Mouse (Mus musculus): ENCODE measurements at regions not wholly inside any gene's neighbourhood (a gene's known extent, or its start where the extent isn't known, plus 50 kb on each side); places are given as distances from the start of the nearest gene placed in this dataset.

DNA sequence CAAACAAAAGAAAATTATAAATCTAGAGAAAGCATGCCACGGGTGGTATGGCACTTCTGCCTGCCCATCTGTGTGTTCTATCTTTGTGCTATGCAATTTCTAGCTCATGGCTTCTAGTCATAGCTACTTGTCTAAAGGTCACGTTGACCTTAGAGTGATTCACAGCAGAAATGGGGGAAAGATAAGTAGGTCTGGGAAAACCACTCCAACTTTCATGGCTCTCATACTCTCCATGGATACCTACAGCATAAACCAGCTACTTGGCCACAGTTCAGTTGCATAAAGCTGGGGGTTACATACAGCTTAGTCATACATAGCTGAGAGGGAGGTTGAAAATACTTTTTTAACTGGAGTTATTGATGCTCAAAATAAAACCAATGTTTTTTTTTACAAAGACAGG lies 100.6 kb upstream of the Trpc6 start:
- dilution Hi-C loops (cut with MboI; ENCODE audit: extremely low pct_ligation_motif_present, extremely low pct_unique_long_range_greater_than_20kb, low sequenced_read_pairs) = no loop called here

GRCm38 (mm10) chr9:8451471-8451870 lies 92.5 kb upstream of the Trpc6 start:
- in situ Hi-C loops (cut with MboI; ENCODE audit: low pct_ligation_motif_present, low pct_unique_long_range_greater_than_20kb, low sequenced_read_pairs) = no loop called here
- no peak for DNase-seq (ENCODE audit: extremely low read depth)

More for the DNA sequence above, 100.6 kb upstream of the Trpc6 start:
- Histone ChIP-seq H3K79me2 (replicated peaks; ENCODE audit: control insufficient read depth, extremely low read depth, insufficient read depth, poor library complexity, severe bottlenecking) (no peaks in the 10 kb centered on the region), H3K9ac (ENCODE audit: insufficient read depth, low read depth) (no peak overlapping the region), H3K4me1 (ENCODE audit: control insufficient read depth in 1 of 2, insufficient read depth in 2 of 2) (no peaks in the 10 kb centered on the region), H3K4me3 (replicated peaks in 1 of 3; ENCODE audit: low read depth in 2 of 3, low read length in 2 of 3, poor library complexity in 1 of 3) (no peak overlapping the region), H3K27me3 (replicated peaks) (no peaks in the 10 kb centered on the region), H3K36me3 (replicated peaks in 1 of 2; ENCODE audit: control insufficient read depth in 1 of 2, insufficient read depth in 1 of 2, low read length in 1 of 2) (no peaks in the 10 kb centered on the region), H3K27ac (ENCODE audit: insufficient read depth, low read depth) (no peak overlapping the region), H3K9me3 (replicated peaks; ENCODE audit: low read length) (no peaks in the 10 kb centered on the region), H3K4me2 (ENCODE audit: insufficient read depth, low read depth, poor library complexity, severe bottlenecking) (no peak overlapping the region)
- in situ Hi-C loops (cut with MboI; ENCODE audit: low pct_ligation_motif_present, low pct_unique_long_range_greater_than_20kb, low sequenced_read_pairs) = no loop called here
- TF ChIP-seq ZNF384 (IDR thresholded peaks at IDR 0.05; ENCODE audit: low read depth, low read length) (no peak), ZC3H11A (IDR thresholded peaks at IDR 0.05; ENCODE audit: low read depth, low read length) (no peak), CHD1 (IDR thresholded peaks at IDR 0.05; ENCODE audit: low read depth, low read length) (no peak), UBTF (IDR thresholded peaks at IDR 0.05; ENCODE audit: low read depth, low read length) (no peak), POLR2AphosphoS2 (IDR thresholded peaks at IDR 0.05; ENCODE audit: low read depth, low read length) (no peak), USF1 (IDR thresholded peaks at IDR 0.05; ENCODE audit: low read depth, low read length) (no peak), ZMIZ1 (IDR thresholded peaks at IDR 0.05; ENCODE audit: low read depth, low read length) (no peak), NRF1 (IDR thresholded peaks at IDR 0.05; ENCODE audit: low read depth, low read length) (no peak), E2F4 (IDR thresholded peaks at IDR 0.05; ENCODE audit: insufficient replicate concordance, low read depth, low read length) (no peak), SMC3 (IDR thresholded peaks at IDR 0.05; ENCODE audit: low read depth, low read length) (no peak), USF2 (conservative IDR thresholded peaks at IDR 0.05; ENCODE audit: low read depth, low read length) (no peak), IRF4 (IDR thresholded peaks at IDR 0.05; ENCODE audit: low read depth, low read length) (no peak), MEF2A (IDR thresholded peaks at IDR 0.05; ENCODE audit: borderline replicate concordance, low read depth, low read length) (no peak), PAX5 (IDR thresholded peaks at IDR 0.05; ENCODE audit: low read length) (no peak)
- no peak for DNase-seq (ENCODE audit: extremely low read depth)

More at GRCm38 (mm10) chr9:8451471-8451870, 92.5 kb upstream of the Trpc6 start:
- no peak overlapping the region for H3K27ac ChIP-seq (ENCODE audit: insufficient read depth, low read depth)
- TF ChIP-seq RCOR1 (conservative IDR thresholded peaks at IDR 0.05; ENCODE audit: low read depth, low read length) = no peak
- no peak for TF ChIP-seq E2F4 (IDR thresholded peaks at IDR 0.05; ENCODE audit: insufficient replicate concordance, low read depth, low read length)
- TF ChIP-seq POLR2AphosphoS2 (IDR thresholded peaks at IDR 0.05; ENCODE audit: low read depth, low read length) = no peak
- TF ChIP-seq CHD2 (IDR thresholded peaks at IDR 0.05; ENCODE audit: low read length) = no peak
- TF ChIP-seq USF2 (conservative IDR thresholded peaks at IDR 0.05; ENCODE audit: low read depth, low read length) = no peak
- TF ChIP-seq JUN (IDR thresholded peaks at IDR 0.05; ENCODE audit: insufficient read depth, low read depth, low read length) = no peak
- no peak for TF ChIP-seq SMC3 (IDR thresholded peaks at IDR 0.05; ENCODE audit: low read depth, low read length)
- no peak for TF ChIP-seq BHLHE40 (IDR thresholded peaks at IDR 0.05; ENCODE audit: low read depth, low read length)
- no peak for TF ChIP-seq NELFE (IDR thresholded peaks at IDR 0.05; ENCODE audit: low read depth, low read length)
- no peak for TF ChIP-seq USF1 (IDR thresholded peaks at IDR 0.05; ENCODE audit: low read depth, low read length)
- no peak for TF ChIP-seq CHD1 (IDR thresholded peaks at IDR 0.05; ENCODE audit: low read depth, low read length)
- TF ChIP-seq TBP (conservative IDR thresholded peaks at IDR 0.05; ENCODE audit: low read depth, low read length) = no peak
- no peak for TF ChIP-seq ETS1 (conservative IDR thresholded peaks at IDR 0.05; ENCODE audit: low read depth, low read length)
- no peak for TF ChIP-seq EP300 (IDR thresholded peaks at IDR 0.05; ENCODE audit: low read length)
- TF ChIP-seq CTCF (conservative IDR thresholded peaks at IDR 0.05 in 1 of 2, IDR thresholded peaks at IDR 0.05 in 1 of 2; ENCODE audit: low read depth in 2 of 2, low read length in 2 of 2) = no peak
- no peak for TF ChIP-seq GABPA (IDR thresholded peaks at IDR 0.05; ENCODE audit: insufficient replicate concordance, low read depth, low read length)
- TF ChIP-seq ZNF384 (IDR thresholded peaks at IDR 0.05; ENCODE audit: low read depth, low read length) = no peak
- no peak for TF ChIP-seq SIN3A (IDR thresholded peaks at IDR 0.05; ENCODE audit: low read length)
- no peak for TF ChIP-seq UBTF (IDR thresholded peaks at IDR 0.05; ENCODE audit: low read depth, low read length)
- TF ChIP-seq TCF12 (IDR thresholded peaks at IDR 0.05; ENCODE audit: low read depth, low read length) = no peak
- dilution Hi-C loops (cut with MboI; ENCODE audit: extremely low pct_ligation_motif_present, extremely low pct_unique_long_range_greater_than_20kb, low sequenced_read_pairs) = no loop called here
- no peak overlapping the region for H3K9ac ChIP-seq (ENCODE audit: insufficient read depth, low read depth)
- H3K79me2 ChIP-seq (replicated peaks; ENCODE audit: control insufficient read depth, extremely low read depth, insufficient read depth, poor library complexity, severe bottlenecking) = no peaks in the 10 kb centered on the region
- no peak overlapping the region for H3K4me3 ChIP-seq (replicated peaks in 1 of 3; ENCODE audit: low read depth in 2 of 3, low read length in 2 of 3, poor library complexity in 1 of 3)
- H3K4me2 ChIP-seq (ENCODE audit: insufficient read depth, low read depth, poor library complexity, severe bottlenecking) = no peak overlapping the region
- no peaks in the 10 kb centered on the region for H3K36me3 ChIP-seq (replicated peaks in 1 of 2; ENCODE audit: control insufficient read depth in 1 of 2, insufficient read depth in 1 of 2, low read length in 1 of 2)
- H3K4me1 ChIP-seq (ENCODE audit: control insufficient read depth in 1 of 2, insufficient read depth in 2 of 2) = no peaks in the 10 kb centered on the region
- no peaks in the 10 kb centered on the region for H3K9me3 ChIP-seq (replicated peaks; ENCODE audit: low read length)
- no peaks in the 10 kb centered on the region for H3K27me3 ChIP-seq (replicated peaks)

Measured in CH12.LX (cell line).